Mouse (Mus musculus): ENCODE results near the gene Ube2j2. TPM values are rescaled to one million over a fixed set of nuclear protein-coding genes. Genes with fewer than 3 reads are reported as not detected.

Gene Ube2j2
- polyA plus RNA-seq, 1 experiment from 2014 or later, result 127 TPM

GRCm38 (mm10) chr4:155969043-155969653, 25.5 kb downstream of the Ube2j2 start:
- ATAC-seq (ENCODE audit: low FRiP score), result no peak
- Histone ChIP-seq H3K4me2 (no peak overlapping the region), H3K36me3 (peaks cover 37% of the 10 kb centered on the region), H3K9ac (no peak overlapping the region), H3K9me3 (no peaks in the 10 kb centered on the region), H3K4me3 (no peak overlapping the region), H3K4me1 (replicated peaks) (no peaks in the 10 kb centered on the region), H3K27me3 (no peaks in the 10 kb centered on the region), H3K27ac (no peak overlapping the region)
- 84% methylated on average over 13 of the region's 13 CpGs for WGBS

- no peak overlapping the region for H3K4me2 ChIP-seq
- 94% methylated on average over 5 of the region's 5 CpGs for whole genome bisulfite sequencing
- H3K9ac ChIP-seq, result peak overlapping the region; percentile 29; the same call in 1 of the 2 replicates
- H3K4me3 ChIP-seq, result no peak overlapping the region
- no peak overlapping the region for H3K27ac ChIP-seq
- H3K27me3 ChIP-seq, result no peaks in the 10 kb centered on the region
- no peaks in the 10 kb centered on the region for H3K4me1 ChIP-seq (replicated peaks)
- H3K36me3 ChIP-seq, result peaks cover 26% of the 10 kb centered on the region
- H3K9me3 ChIP-seq, result no peaks in the 10 kb centered on the region
- no peak for ATAC-seq (ENCODE audit: low FRiP score)
Measured at GRCm38 (mm10) chr4:155970286-155970685, 26.7 kb downstream of the Ube2j2 start.

GRCm38 (mm10) chr4:155972651-155973050, 29.0 kb downstream of the Ube2j2 start:
- Histone ChIP-seq H3K27me3 (no peaks in the 10 kb centered on the region), H3K4me3 (no peak overlapping the region), H3K4me2 (no peak overlapping the region), H3K9me3 (0 out of 2 replicates have a peak, but pooled peaks cover 3% of the 10 kb centered on the region), H3K36me3 (peaks cover 7% of the 10 kb centered on the region; the same call in 1 of the 2 replicates), H3K4me1 (replicated peaks) (no peaks in the 10 kb centered on the region), H3K27ac (no peak overlapping the region), H3K9ac (no peak overlapping the region)
- 49% methylated on average over 6 of the region's 6 CpGs for WGBS
- ATAC-seq (ENCODE audit: low FRiP score), result no peak

- Histone ChIP-seq H3K9ac (no peak overlapping the region), H3K4me3 (no peak overlapping the region), H3K9me3 (0 out of 2 replicates have a peak, but pooled peaks cover 3% of the 10 kb centered on the region), H3K4me2 (no peak overlapping the region), H3K27me3 (no peaks in the 10 kb centered on the region), H3K36me3 (peaks cover 5% of the 10 kb centered on the region; the same call in 1 of the 2 replicates), H3K27ac (no peak overlapping the region), H3K4me1 (replicated peaks) (no peaks in the 10 kb centered on the region)
- ATAC-seq (ENCODE audit: low FRiP score), result no peak
- WGBS, result 90% methylated on average over 2 of the region's 2 CpGs
Measured at GRCm38 (mm10) chr4:155973239-155973638, 29.6 kb downstream of the Ube2j2 start.

- Histone ChIP-seq H3K9me3 (0 out of 2 replicates have a peak, but pooled peaks cover 3% of the 10 kb centered on the region), H3K4me3 (no peak overlapping the region), H3K9ac (no peak overlapping the region), H3K4me2 (no peak overlapping the region), H3K27ac (no peak overlapping the region), H3K27me3 (no peaks in the 10 kb centered on the region; the same call in 1 of the 2 replicates), H3K36me3 (no peaks in the 10 kb centered on the region), H3K4me1 (replicated peaks) (peaks cover 4% of the 10 kb centered on the region; the same call in 1 of the 2 replicates)
- 82% methylated on average over 12 of the region's 12 CpGs for WGBS
- ATAC-seq (ENCODE audit: low FRiP score), result no peak
Measured at GRCm38 (mm10) chr4:155981436-155982082, 37.9 kb downstream of the Ube2j2 start.

DNA sequence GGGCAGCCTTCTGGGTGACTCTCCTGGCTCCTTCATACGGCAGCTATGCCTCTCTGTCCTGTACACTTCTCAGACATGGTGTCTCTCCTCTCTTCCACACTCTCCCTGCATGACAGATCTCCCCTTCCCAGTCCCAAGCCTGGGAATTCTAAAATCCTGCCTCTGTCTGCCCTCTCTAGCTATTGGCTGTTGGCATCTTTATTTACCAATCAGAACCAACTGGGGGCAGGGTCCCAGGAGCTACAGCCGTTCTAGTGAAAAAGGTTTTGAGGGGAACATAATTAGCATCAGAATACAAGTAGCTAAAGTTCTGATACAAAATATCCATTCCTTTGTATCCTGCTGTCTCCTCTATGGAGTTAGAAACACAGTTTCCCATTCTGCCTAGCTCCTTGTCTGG, 40.2 kb downstream of the Ube2j2 start:
- Histone ChIP-seq H3K9ac (no peak overlapping the region), H3K9me3 (no peaks in the 10 kb centered on the region), H3K27ac (no peak overlapping the region), H3K4me1 (replicated peaks) (peaks cover 4% of the 10 kb centered on the region; the same call in 1 of the 2 replicates), H3K36me3 (no peaks in the 10 kb centered on the region), H3K27me3 (no peaks in the 10 kb centered on the region; the same call in 1 of the 2 replicates), H3K4me2 (no peak overlapping the region), H3K4me3 (no peak overlapping the region)
- WGBS, result 18% methylated on average over 2 of the region's 2 CpGs
- ATAC-seq (ENCODE audit: low FRiP score), result no peak

DNA sequence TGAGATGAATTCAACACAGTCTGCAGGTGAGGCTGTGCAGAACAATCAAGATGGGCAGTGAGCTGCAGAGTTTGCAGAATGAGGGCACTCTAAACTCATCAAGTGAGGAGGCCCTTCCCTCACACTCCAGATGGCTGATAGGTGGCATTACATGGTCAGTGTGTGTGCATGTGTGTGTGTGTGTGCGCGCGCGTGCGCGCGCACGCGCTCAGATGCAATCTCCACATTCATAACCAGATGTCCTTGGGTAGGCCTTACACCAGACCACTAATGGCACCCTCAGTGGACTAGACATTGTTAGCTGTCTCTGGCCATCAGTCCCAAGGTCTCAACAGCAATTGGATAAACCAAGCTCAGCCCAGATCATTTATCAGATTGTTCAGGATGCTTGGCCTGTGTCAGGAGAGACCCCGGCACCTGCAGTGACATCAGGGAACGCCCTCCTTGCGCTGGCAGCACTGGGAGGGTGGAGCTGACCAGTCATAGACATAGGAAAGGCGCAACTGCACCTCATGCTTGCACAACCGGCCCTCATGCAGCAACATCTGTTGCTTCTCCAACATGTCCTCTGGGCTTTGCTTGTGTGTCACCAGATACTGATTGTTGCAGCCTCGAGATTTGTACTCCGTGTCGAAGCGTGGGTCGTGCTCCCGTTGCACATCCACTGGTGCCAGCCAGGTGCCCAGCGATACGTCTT, 47.7 kb downstream of the Ube2j2 start:
- WGBS, result 89% methylated on average over 22 of the region's 22 CpGs
- peaks cover 40% of the 10 kb centered on the region for H3K4me1 ChIP-seq (replicated peaks)
- ATAC-seq (ENCODE audit: low FRiP score), result peak; percentile 7; the same call in 1 of the 2 replicates

GRCm38 (mm10) chr4:155991908-155992230, 48.2 kb downstream of the Ube2j2 start:
- Histone ChIP-seq H3K36me3 (peaks cover 11% of the 10 kb centered on the region), H3K4me2 (peak overlapping the region; percentile 99), H3K4me3 (peak overlapping the region; percentile 84), H3K9me3 (no peaks in the 10 kb centered on the region), H3K9ac (peak overlapping the region; percentile 78), H3K4me1 (replicated peaks) (peaks cover 40% of the 10 kb centered on the region), H3K27me3 (no peaks in the 10 kb centered on the region), H3K27ac (peak overlapping the region; percentile 92)
- WGBS, result 28% methylated on average over 37 of the region's 37 CpGs
- peak; percentile 37; the same call in 1 of the 2 replicates for ATAC-seq (ENCODE audit: low FRiP score)

More for the DNA sequence above, 47.7 kb downstream of the Ube2j2 start:
- H3K4me2 ChIP-seq, result peak overlapping the region; percentile 99
- H3K9ac ChIP-seq, result peak overlapping the region; percentile 78
- H3K27me3 ChIP-seq, result no peaks in the 10 kb centered on the region
- H3K9me3 ChIP-seq, result no peaks in the 10 kb centered on the region
- peaks cover 6% of the 10 kb centered on the region for H3K36me3 ChIP-seq
- H3K27ac ChIP-seq, result peak overlapping the region; percentile 92
- H3K4me3 ChIP-seq, result peak overlapping the region; percentile 84

- Histone ChIP-seq H3K9ac (peak within 1 kb of the TSS; percentile 89), H3K36me3 (peaks cover 16% of the 10 kb centered on the region), H3K4me1 (replicated peaks) (peaks cover 40% of the 10 kb centered on the region), H3K27ac (peak within 1 kb of the TSS; percentile 95), H3K27me3 (no peaks in the 10 kb centered on the region), H3K4me2 (peak within 1 kb of the TSS; percentile 99), H3K4me3 (peak within 1 kb of the TSS; percentile 84), H3K9me3 (no peaks in the 10 kb centered on the region)
- peak; percentile 87 for ATAC-seq (ENCODE audit: low FRiP score)
- under 1% methylated on average over 96 of the region's 99 CpGs for WGBS
Measured at GRCm38 (mm10) chr4:155992241-155992905, 48.7 kb downstream of the Ube2j2 start, which contains the start of the genes B3galt6 and Sdf4. B3galt6 (minus strand) TSS chr4:155992649. Sdf4 (plus strand) TSS chr4:155992872.

GRCm38 (mm10) chr4:155992906-155993547, 49.4 kb downstream of the Ube2j2 start:
- H3K27ac ChIP-seq, result peak overlapping the region; percentile 95
- peaks cover 40% of the 10 kb centered on the region for H3K4me1 ChIP-seq (replicated peaks)
- H3K36me3 ChIP-seq, result peaks cover 22% of the 10 kb centered on the region
- peak; percentile 82 for ATAC-seq (ENCODE audit: low FRiP score)
- peak overlapping the region; percentile 87 for H3K4me2 ChIP-seq
- peak overlapping the region; percentile 84 for H3K4me3 ChIP-seq
- under 1% methylated on average over 70 of the region's 70 CpGs for WGBS
- H3K9ac ChIP-seq, result peak overlapping the region; percentile 89
- H3K27me3 ChIP-seq, result no peaks in the 10 kb centered on the region
- no peaks in the 10 kb centered on the region for H3K9me3 ChIP-seq

- ATAC-seq (ENCODE audit: low FRiP score), result no peak
- H3K9ac ChIP-seq, result peak overlapping the region; percentile 89
- 7% methylated on average over 15 of the region's 15 CpGs for WGBS
- peaks cover 40% of the 10 kb centered on the region for H3K4me1 ChIP-seq (replicated peaks)
- H3K4me3 ChIP-seq, result peak overlapping the region; percentile 84
- peaks cover 28% of the 10 kb centered on the region for H3K36me3 ChIP-seq
- H3K27ac ChIP-seq, result peak overlapping the region; percentile 95
- no peaks in the 10 kb centered on the region for H3K9me3 ChIP-seq
- H3K27me3 ChIP-seq, result no peaks in the 10 kb centered on the region
- H3K4me2 ChIP-seq, result peak overlapping the region; percentile 87
Measured at GRCm38 (mm10) chr4:155993606-155994005, 50.0 kb downstream of the Ube2j2 start.

Measured in hindbrain, embryonic 13.5 days (tissue).